In the genomic region with DNA sequence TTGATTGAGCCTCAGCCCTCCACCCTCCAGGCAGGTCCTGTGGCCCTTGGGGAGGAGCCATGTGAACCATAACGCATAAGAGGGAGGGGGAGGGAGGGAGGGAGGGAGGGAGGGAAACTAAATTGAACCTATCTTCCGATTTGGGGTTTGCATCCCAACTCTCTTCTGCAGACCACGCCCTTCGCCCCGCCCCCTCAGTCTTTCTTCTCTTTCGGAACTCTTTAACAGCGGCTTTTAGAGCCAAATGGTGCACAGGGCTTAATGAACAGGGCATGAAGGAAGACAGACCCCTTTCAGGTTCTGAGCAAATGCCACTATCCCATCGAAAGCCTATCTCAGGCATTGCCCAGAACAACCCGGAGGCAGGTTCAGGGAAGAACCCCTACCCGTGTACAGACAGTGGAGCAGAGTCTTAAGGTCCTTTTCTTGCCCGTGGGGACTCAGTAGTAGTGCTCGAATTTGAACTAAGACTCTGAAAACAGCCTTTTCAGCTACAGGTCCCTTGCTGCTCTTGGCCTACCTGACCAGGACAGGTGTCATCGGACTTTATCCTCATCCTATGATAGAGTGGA, we compare ENCODE assay signal across 8 mouse cellular contexts. TPM values are rescaled to one million over a fixed set of nuclear protein-coding genes. Genes with fewer than 3 reads are reported as not detected.
DNase-seq lines count a peak whose midpoint lies in the region; ATAC-seq and TF ChIP-seq lines count a peak whose summit lies in the region.

No protein-coding gene starts in this region.

- no peak overlapping the region for H3K9ac ChIP-seq in ES-Bruce4 (ENCODE audit: low read depth, poor library complexity, severe bottlenecking)
- no peak overlapping the region for H3K9ac ChIP-seq in heart, embryonic 16.5 days (ENCODE audit: low read length)
- H3K9ac ChIP-seq in liver, embryonic 14.5 days (replicated peaks), result no peak overlapping the region

- TF ChIP-seq CTCF in ES-Bruce4 (IDR thresholded peaks at IDR 0.05; ENCODE audit: low read depth, low read length), result no peak
- TF ChIP-seq CTCF in liver, embryonic 14.5 days (IDR thresholded peaks at IDR 0.05; ENCODE audit: low read depth), result no peak
- no peak for TF ChIP-seq CTCF in olfactory bulb, adult 2 months (IDR thresholded peaks at IDR 0.05; ENCODE audit: insufficient read depth, low read depth, low read length)

- ATAC-seq in heart, embryonic 16.5 days (replicated peaks; ENCODE audit: extremely low read depth, insufficient read depth, low FRiP score), result no peak
- no peak for ATAC-seq in liver, embryonic 14.5 days (ENCODE audit: insufficient read depth)

- peak overlapping the region; percentile 25 for H3K4me2 ChIP-seq in heart, embryonic 16.5 days (ENCODE audit: low read depth, low read length)
- peak overlapping the region; percentile 32 for H3K4me2 ChIP-seq in liver, embryonic 14.5 days (ENCODE audit: low read depth)

- no peaks in the 10 kb centered on the region for H3K4me1 ChIP-seq in ES-Bruce4 (ENCODE audit: control insufficient read depth, insufficient read depth, low read length)
- peaks cover 9% of the 10 kb centered on the region; the same call in 1 of the 2 replicates for H3K4me1 ChIP-seq in heart, embryonic 16.5 days (ENCODE audit: control insufficient read depth, insufficient read depth, low read length)
- H3K4me1 ChIP-seq in liver, embryonic 14.5 days (replicated peaks; ENCODE audit: control insufficient read depth in 2 of 2, insufficient read depth in 2 of 2, low read length in 1 of 2), result 0 out of 4 replicates have a peak, but pooled peaks cover 0 to 6% of the 10 kb centered on the region in 2 experiments
- H3K4me1 ChIP-seq in olfactory bulb, adult 2 months (ENCODE audit: control insufficient read depth, insufficient read depth, low read length), result peaks cover 13% of the 10 kb centered on the region

- peak; percentile 34 for DNase-seq in adrenal gland, postnatal 10 days
- DNase-seq in adrenal gland, postnatal 4 days (ENCODE audit: low spot score in 2 of 2), result no peak
- no peak for DNase-seq in liver, embryonic 14.5 days (ENCODE audit: low read depth in 3 of 3, low spot score in 3 of 3)
- no peak for DNase-seq in right cerebral cortex, postnatal 36 days (ENCODE audit: low spot score in 2 of 2)
- no peak for DNase-seq in urinary bladder, postnatal 25 days (ENCODE audit: low spot score)

- H3K27ac ChIP-seq in ES-Bruce4 (ENCODE audit: insufficient read depth, low read length), result no peak overlapping the region
- no peak overlapping the region for H3K27ac ChIP-seq in heart, embryonic 16.5 days (ENCODE audit: low read length)
- no peak overlapping the region for H3K27ac ChIP-seq in liver, embryonic 14.5 days
- H3K27ac ChIP-seq in olfactory bulb, adult 2 months (ENCODE audit: insufficient read depth, low read depth, low read length), result no peak overlapping the region

- TF ChIP-seq POLR2A in ES-Bruce4 (IDR thresholded peaks at IDR 0.05; ENCODE audit: insufficient read depth, low read length), result no peak
- no peak for TF ChIP-seq POLR2A in olfactory bulb, adult 2 months (IDR thresholded peaks at IDR 0.05; ENCODE audit: insufficient read depth, low read depth, low read length)

- H3K9me3 ChIP-seq in ES-Bruce4 (replicated peaks; ENCODE audit: control insufficient read depth, insufficient read depth, low read length, poor library complexity, severe bottlenecking), result no peaks in the 10 kb centered on the region
- H3K9me3 ChIP-seq in heart, embryonic 16.5 days (replicated peaks; ENCODE audit: control insufficient read depth, low read length), result no peaks in the 10 kb centered on the region
- H3K9me3 ChIP-seq in liver, embryonic 14.5 days (ENCODE audit: control insufficient read depth, low read length), result no peaks in the 10 kb centered on the region

- no peaks in the 10 kb centered on the region for H3K36me3 ChIP-seq in ES-Bruce4 (ENCODE audit: control insufficient read depth, insufficient read depth, low read length, poor library complexity, severe bottlenecking)
- no peaks in the 10 kb centered on the region for H3K36me3 ChIP-seq in heart, embryonic 16.5 days (ENCODE audit: control insufficient read depth, insufficient read depth)
- H3K36me3 ChIP-seq in liver, embryonic 14.5 days (replicated peaks; ENCODE audit: control insufficient read depth, insufficient read depth, low read depth), result no peaks in the 10 kb centered on the region

- WGBS in heart, embryonic 16.5 days, result 3% methylated on average over 13 of the region's 13 CpGs
- 4% methylated on average over 13 of the region's 13 CpGs for WGBS in liver, embryonic 14.5 days (ENCODE audit: insufficient replicate concordance)
- WGBS in olfactory bulb, adult 2 months, result 5% methylated on average over 13 of the region's 13 CpGs

- H3K4me3 ChIP-seq in ES-Bruce4 (ENCODE audit: low read depth, low read length), result peak overlapping the region; percentile 28; the same call in 1 of the 2 replicates
- peak overlapping the region; percentile 5 for H3K4me3 ChIP-seq in heart, embryonic 16.5 days (ENCODE audit: low read length)
- H3K4me3 ChIP-seq in liver, embryonic 14.5 days (ENCODE audit: insufficient read depth in 1 of 2, low read depth in 2 of 2, low read length in 2 of 2), result no peak overlapping the region
- peak overlapping the region; percentile 46 for H3K4me3 ChIP-seq in olfactory bulb, adult 2 months (ENCODE audit: insufficient read depth, low read depth, low read length)

- H3K27me3 ChIP-seq in ES-Bruce4 (ENCODE audit: control insufficient read depth, insufficient read depth, low read length, poor library complexity, severe bottlenecking), result no peaks in the 10 kb centered on the region
- H3K27me3 ChIP-seq in heart, embryonic 16.5 days (ENCODE audit: control insufficient read depth, insufficient read depth, low read length), result peaks cover 33% of the 10 kb centered on the region
- peaks cover 5% of the 10 kb centered on the region for H3K27me3 ChIP-seq in liver, embryonic 14.5 days (ENCODE audit: control insufficient read depth, insufficient read depth, low read length)

- no peak for TF ChIP-seq EP300 in ES-Bruce4 (IDR thresholded peaks at IDR 0.05; ENCODE audit: insufficient read depth, low read depth, low read length)
- no peak for TF ChIP-seq EP300 in liver, embryonic 14.5 days (IDR thresholded peaks at IDR 0.05; ENCODE audit: low read depth)

RNA-seq across cellular contexts. Expression of a gene that starts 0.6 kb away (rescaled TPM):
- not detected for total RNA-seq in adrenal gland, postnatal 10 days (2021)
- total RNA-seq in adrenal gland, postnatal 4 days (2021), result under 1 TPM in 1 of 2 experiments, not detected in 1; 0.34 TPM
- not detected in 2 replicates for polyA plus RNA-seq in ES-Bruce4 (2011; ENCODE audit: insufficient read depth, insufficient read length, low read depth, missing spikeins)
- polyA plus RNA-seq in heart, embryonic 16.5 days (2015; fragmentation: Nextera tagmentation; extraction: Ambion mirVana), result 0.29 and 0.34 TPM in 2 replicates
- polyA plus RNA-seq in liver, embryonic 14.5 days (2012; rRNA removed), result 0.02 and 0.03 TPM in 2 replicates
- 0.08 and 0.13 TPM in 2 replicates for polyA plus RNA-seq in liver, embryonic 14.5 days (2014; fragmentation: Nextera tagmentation; extraction: Ambion mirVana)
- polyA plus RNA-seq in olfactory bulb, adult 2 months (2012; ENCODE audit: insufficient read depth, insufficient read length, low replicate concordance, missing spikeins), result not detected in 2 replicates

RNA-seq across cellular contexts. Expression of a gene that starts 20.1 kb away (rescaled TPM):
- total RNA-seq in adrenal gland, postnatal 10 days (2021), result 1 to 10 TPM; 5.1 to 6.0 TPM
- total RNA-seq in adrenal gland, postnatal 4 days (2021), result 1 to 10 TPM; 8.9 to 9.1 TPM
- polyA plus RNA-seq in ES-Bruce4 (2011; ENCODE audit: insufficient read depth, insufficient read length, low read depth, missing spikeins), result 7.3 and 7.5 TPM in 2 replicates
- 3.5 and 3.6 TPM in 2 replicates for polyA plus RNA-seq in heart, embryonic 16.5 days (2015; fragmentation: Nextera tagmentation; extraction: Ambion mirVana)
- 0.66 and 0.73 TPM in 2 replicates for polyA plus RNA-seq in liver, embryonic 14.5 days (2012; rRNA removed)
- 0.89 and 1.1 TPM in 2 replicates for polyA plus RNA-seq in liver, embryonic 14.5 days (2014; fragmentation: Nextera tagmentation; extraction: Ambion mirVana)
- polyA plus RNA-seq in olfactory bulb, adult 2 months (2012; ENCODE audit: insufficient read depth, insufficient read length, low replicate concordance, missing spikeins), result not detected in 2 replicates

RNA-seq across cellular contexts. Expression of a gene that starts 32.3 kb away (rescaled TPM):
- total RNA-seq in adrenal gland, postnatal 10 days (2021), result under 1 TPM; 0.30 to 0.51 TPM
- total RNA-seq in adrenal gland, postnatal 4 days (2021), result under 1 TPM; 0.08 to 0.45 TPM
- polyA plus RNA-seq in ES-Bruce4 (2011; ENCODE audit: insufficient read depth, insufficient read length, low read depth, missing spikeins), result 0.24 TPM in 1 of 2 replicates, not detected in the other
- polyA plus RNA-seq in heart, embryonic 16.5 days (2015; fragmentation: Nextera tagmentation; extraction: Ambion mirVana), result 0.04 TPM in 1 of 2 replicates, not detected in the other
- 0.86 and 1.4 TPM in 2 replicates for polyA plus RNA-seq in liver, embryonic 14.5 days (2012; rRNA removed)
- 2.1 and 2.7 TPM in 2 replicates for polyA plus RNA-seq in liver, embryonic 14.5 days (2014; fragmentation: Nextera tagmentation; extraction: Ambion mirVana)
- polyA plus RNA-seq in olfactory bulb, adult 2 months (2012; ENCODE audit: insufficient read depth, insufficient read length, low replicate concordance, missing spikeins), result not detected in 2 replicates

RNA-seq across cellular contexts. Expression of a gene that starts 41.7 kb away (rescaled TPM):
- total RNA-seq in adrenal gland, postnatal 10 days (2021), result 10 to 100 TPM; 27.0 to 34.7 TPM
- total RNA-seq in adrenal gland, postnatal 4 days (2021), result 10 to 100 TPM; 37.3 to 45.7 TPM
- 43.3 and 43.6 TPM in 2 replicates for polyA plus RNA-seq in ES-Bruce4 (2011; ENCODE audit: insufficient read depth, insufficient read length, low read depth, missing spikeins)
- polyA plus RNA-seq in heart, embryonic 16.5 days (2015; fragmentation: Nextera tagmentation; extraction: Ambion mirVana), result 44.9 and 46.2 TPM in 2 replicates
- 10.2 and 10.3 TPM in 2 replicates for polyA plus RNA-seq in liver, embryonic 14.5 days (2012; rRNA removed)
- polyA plus RNA-seq in liver, embryonic 14.5 days (2014; fragmentation: Nextera tagmentation; extraction: Ambion mirVana), result 12.4 and 13.1 TPM in 2 replicates
- polyA plus RNA-seq in olfactory bulb, adult 2 months (2012; ENCODE audit: insufficient read depth, insufficient read length, low replicate concordance, missing spikeins), result 231 TPM in 1 of 2 replicates, not detected in the other

Comparison
In these comparisons a context has a peak if more than half of its experiments do, and no peak if none do; other contexts are left out.
1. H3K4me3 ChIP-seq: peak in ES-Bruce4 (single experiment), heart, embryonic 16.5 days (single experiment) and olfactory bulb, adult 2 months (single experiment); none in liver, embryonic 14.5 days (0 of 2).